Mouse (Mus musculus): ENCODE results near the gene Tgm7. TPM values are rescaled to one million over a fixed set of nuclear protein-coding genes. Genes with fewer than 3 reads are reported as not detected.

Tgm7 gene
- polyA plus RNA-seq, 1 experiment = not detected

- DNase-seq (ENCODE audit: low read depth) = no peak
Observed at GRCm38 (mm10) chr2:121074747-121075146, 34.8 kb downstream of the Tgm7 start.

- DNase-seq (ENCODE audit: low read depth) = no peak
Observed at GRCm38 (mm10) chr2:121071871-121072270, 37.7 kb downstream of the Tgm7 start.

- DNase-seq (ENCODE audit: low read depth) = no peak
Observed at GRCm38 (mm10) chr2:121069506-121069905, 40.1 kb downstream of the Tgm7 start.

GRCm38 (mm10) chr2:121067116-121067515, 42.5 kb downstream of the Tgm7 start:
- DNase-seq (ENCODE audit: low read depth) = no peak

- no peak for DNase-seq (ENCODE audit: low read depth)
Observed at GRCm38 (mm10) chr2:121061315-121061714, 48.3 kb downstream of the Tgm7 start.

- DNase-seq (ENCODE audit: low read depth) = no peak
Observed at GRCm38 (mm10) chr2:121057997-121058396, 51.6 kb downstream of the Tgm7 start.

GRCm38 (mm10) chr2:121055915-121056314, 53.7 kb downstream of the Tgm7 start:
- DNase-seq (ENCODE audit: low read depth) = no peak

- no peak for DNase-seq (ENCODE audit: low read depth)
Observed at GRCm38 (mm10) chr2:121054060-121054459, 55.5 kb downstream of the Tgm7 start.

- no peak for DNase-seq (ENCODE audit: low read depth)
Observed at GRCm38 (mm10) chr2:121052176-121052575, 57.4 kb downstream of the Tgm7 start.

GRCm38 (mm10) chr2:121045653-121046052, 63.9 kb downstream of the Tgm7 start:
- no peak for DNase-seq (ENCODE audit: low read depth)

Other genes with a start within 250 kb of the Tgm7 start
- gene Ubr1, start 139.1 kb downstream of the Tgm7 start, polyA plus RNA-seq (2012; rRNA removed) = 31.0 and 33.1 TPM in 2 replicates
- gene Tmem62, start 132.8 kb downstream of the Tgm7 start, polyA plus RNA-seq (2012; rRNA removed) = 10.7 and 12.2 TPM in 2 replicates
- 28.4 and 32.4 TPM in 2 replicates for gene Ccndbp1, start 101.4 kb downstream of the Tgm7 start, polyA plus RNA-seq (2012; rRNA removed)
- 0.04 and 0.11 TPM in 2 replicates for gene Epb42, start 72.7 kb downstream of the Tgm7 start, polyA plus RNA-seq (2012; rRNA removed)
- 0.23 TPM in 1 of 2 replicates, not detected in the other for gene Tgm5, start 24.0 kb downstream of the Tgm7 start, polyA plus RNA-seq (2012; rRNA removed)
- gene Adal, start 30.6 kb upstream of the Tgm7 start, polyA plus RNA-seq (2012; rRNA removed) = 5.7 and 5.8 TPM in 2 replicates
- 9.4 and 10.3 TPM in 2 replicates for gene Lcmt2, start 30.9 kb upstream of the Tgm7 start, polyA plus RNA-seq (2012; rRNA removed)
- 22.5 and 26.1 TPM in 2 replicates for gene Tubgcp4, start 60.9 kb upstream of the Tgm7 start, polyA plus RNA-seq (2012; rRNA removed)
- 3.0 and 3.9 TPM in 2 replicates for gene Zscan29, start 61.3 kb upstream of the Tgm7 start, polyA plus RNA-seq (2012; rRNA removed)
- gene Trp53bp1, start 161.6 kb upstream of the Tgm7 start, polyA plus RNA-seq (2012; rRNA removed) = 26.1 and 29.4 TPM in 2 replicates
- gene Map1a, start 179.8 kb upstream of the Tgm7 start, polyA plus RNA-seq (2012; rRNA removed) = 4.0 and 5.6 TPM in 2 replicates
- 45.3 and 52.8 TPM in 2 replicates for gene Ppip5k1, start 245.6 kb upstream of the Tgm7 start, polyA plus RNA-seq (2012; rRNA removed)
- gene Ckmt1, start 247.9 kb upstream of the Tgm7 start, polyA plus RNA-seq (2012; rRNA removed) = 4.3 and 4.9 TPM in 2 replicates